Mouse (Mus musculus) neural tube, embryonic 13.5 days (tissue): ENCODE measurements around the gene Dapp1. TPM values are rescaled to one million over a fixed set of nuclear protein-coding genes. Genes with fewer than 3 reads are reported as not detected.
A peak's percentile ranks its signal among the peaks of the same experiment; 100 is the strongest.

ENCODE experiments used
- ATAC-seq: fragments of 200-750 bp; cut with Nextera tagmentation; 2 replicates; pipeline ENCODE4 v1.8.0; 2017; ENCODE audit warnings: low read depth, mild to moderate bottlenecking, moderate TSS enrichment, moderate library complexity
- H3K27ac ChIP-seq: fragments of 300-500 bp; sonication (generic); replicated peaks from 2 replicates; pipeline ENCODE4 v1.5.1; 2015; ENCODE audit warnings: moderate library complexity, mild to moderate bottlenecking, inconsistent platforms
- H3K27me3 ChIP-seq: fragments of 300-500 bp; sonication (generic); 2 replicates; pipeline ENCODE4 v1.6.1; 2015; ENCODE audit warnings: mild to moderate bottlenecking, inconsistent platforms
- H3K36me3 ChIP-seq: fragments of 300-500 bp; sonication (generic); 2 replicates; pipeline ENCODE4 v1.6.1; 2015; ENCODE audit warnings: mild to moderate bottlenecking, inconsistent platforms
- H3K4me1 ChIP-seq: fragments of 300-500 bp; sonication (generic); replicated peaks from 2 replicates; pipeline ENCODE4 v1.6.1; 2015; ENCODE audit warnings: inconsistent platforms
- H3K4me2 ChIP-seq: fragments of 300-500 bp; sonication (generic); 2 replicates; pipeline ENCODE4 v1.6.1; 2015; ENCODE audit warnings: inconsistent platforms, mild to moderate bottlenecking, moderate library complexity
- H3K4me3 ChIP-seq: fragments of 300-500 bp; sonication (generic); 2 replicates; pipeline ENCODE4 v1.5.1; 2015; ENCODE audit warnings: mild to moderate bottlenecking, inconsistent platforms
- H3K9ac ChIP-seq: fragments of 300-500 bp; sonication (generic); 2 replicates; pipeline ENCODE4 v1.6.1; 2015; ENCODE audit warnings: moderate library complexity, mild to moderate bottlenecking, inconsistent platforms
- H3K9me3 ChIP-seq: fragments of 300-500 bp; sonication (generic); 2 replicates; pipeline ENCODE4 v1.6.1; 2016; ENCODE audit warnings: inconsistent platforms
- WGBS: fragments of 180-500 bp; shearing (Covaris S2); methylation state at CpG from one replicate; pipeline ENCODE4 v1.1.7; 2015; 5-methylcytosine and 5-hydroxymethylcytosine counted together
- polyA plus RNA-seq: library from polyadenylated mRNA; unstranded; fragments of >200 nt; fragmentation: Nextera tagmentation; extraction: Ambion mirVana; gene quantifications from 2 replicates; pipeline ENCODE4 v1.2.1, GENCODE M21; 2015

Gene Dapp1
- 1.7 TPM in 2 replicates for polyA plus RNA-seq

DNA sequence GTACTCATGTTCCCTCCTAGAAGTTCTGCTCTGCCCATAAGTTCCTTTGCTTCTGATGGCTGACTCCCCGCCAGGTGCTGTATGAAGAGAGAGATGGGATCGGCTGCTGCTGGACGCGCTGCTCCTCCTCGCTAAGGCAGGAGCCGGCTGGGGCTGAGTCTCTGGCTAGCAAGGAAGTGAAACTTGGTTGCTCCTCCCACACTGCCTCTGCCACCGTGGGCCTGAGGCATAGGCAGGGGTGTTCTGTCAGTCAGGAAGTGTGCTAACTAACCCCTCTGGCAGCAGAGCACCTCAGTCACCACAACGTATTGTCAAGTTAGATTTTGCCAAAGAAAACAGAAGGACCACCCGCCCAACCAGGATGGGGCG is at the start of gene Dapp1:
Gene Dapp1, minus strand, starts transcription at position 164 of the 369 bp plus-strand sequence.
- Histone ChIP-seq H3K9ac (0 out of 2 replicates have a peak within 1 kb of the TSS, but pooled peaks have one; percentile 28), H3K4me3 (peak within 1 kb of the TSS; percentile 26), H3K27ac (no peak within 1 kb of the TSS), H3K36me3 (no peaks in the 10 kb centered on the region), H3K27me3 (no peaks in the 10 kb centered on the region; the same call in 1 of the 2 replicates), H3K4me1 (peaks cover 13% of the 10 kb centered on the region), H3K9me3 (no peaks in the 10 kb centered on the region), H3K4me2 (peak within 1 kb of the TSS; percentile 45)
- WGBS, result 24% methylated on average over 10 of the region's 10 CpGs
- no peak for ATAC-seq

DNA sequence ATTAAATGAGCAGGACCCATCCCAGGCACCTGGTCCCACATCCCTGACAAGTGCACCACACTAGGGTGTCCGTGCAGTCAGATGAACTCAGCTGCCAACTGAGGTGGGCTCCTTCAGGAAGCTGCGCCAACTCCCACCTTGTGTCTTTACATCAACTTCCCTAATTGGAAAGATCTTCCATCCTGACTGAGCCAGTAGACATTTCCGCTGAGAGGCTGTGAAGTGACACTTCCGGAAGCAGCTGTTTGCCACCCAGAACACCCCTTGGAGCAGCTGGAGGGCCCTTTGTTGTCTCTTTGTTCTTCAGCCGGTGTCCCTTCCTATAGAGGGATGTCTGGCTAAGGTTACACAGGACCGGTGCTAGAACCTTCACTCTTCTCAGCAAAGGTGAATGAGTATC is 49.2 kb upstream of the Dapp1 start:
- Histone ChIP-seq H3K27ac (no peak overlapping the region), H3K4me1 (no peaks in the 10 kb centered on the region), H3K9ac (no peak overlapping the region), H3K4me3 (no peak overlapping the region), H3K9me3 (no peaks in the 10 kb centered on the region), H3K4me2 (no peak overlapping the region), H3K36me3 (no peaks in the 10 kb centered on the region), H3K27me3 (no peaks in the 10 kb centered on the region)
- 87% methylated on average over 6 of the region's 6 CpGs for WGBS
- no peak for ATAC-seq

DNA sequence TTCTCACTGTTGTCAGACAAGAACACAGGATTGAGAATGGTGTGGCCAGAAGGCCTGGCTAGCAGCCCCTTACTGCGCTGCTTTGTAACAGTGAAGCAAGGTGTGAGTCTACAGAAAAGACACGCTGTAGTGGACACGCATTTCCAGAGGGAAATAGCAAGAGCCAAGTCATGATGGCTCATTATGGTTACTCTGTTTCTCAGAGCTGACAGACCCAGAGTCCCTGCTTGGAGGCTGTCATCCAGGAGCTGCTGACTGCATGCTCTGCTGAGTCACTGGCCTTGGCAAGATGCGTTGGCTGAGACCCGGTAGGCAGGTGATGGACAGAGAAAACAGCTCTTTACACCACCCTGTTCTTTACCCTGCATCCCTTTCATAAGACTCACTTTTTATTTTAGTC is 48.0 kb upstream of the Dapp1 start:
- WGBS, result 92% methylated on average over 5 of the region's 5 CpGs

DNA sequence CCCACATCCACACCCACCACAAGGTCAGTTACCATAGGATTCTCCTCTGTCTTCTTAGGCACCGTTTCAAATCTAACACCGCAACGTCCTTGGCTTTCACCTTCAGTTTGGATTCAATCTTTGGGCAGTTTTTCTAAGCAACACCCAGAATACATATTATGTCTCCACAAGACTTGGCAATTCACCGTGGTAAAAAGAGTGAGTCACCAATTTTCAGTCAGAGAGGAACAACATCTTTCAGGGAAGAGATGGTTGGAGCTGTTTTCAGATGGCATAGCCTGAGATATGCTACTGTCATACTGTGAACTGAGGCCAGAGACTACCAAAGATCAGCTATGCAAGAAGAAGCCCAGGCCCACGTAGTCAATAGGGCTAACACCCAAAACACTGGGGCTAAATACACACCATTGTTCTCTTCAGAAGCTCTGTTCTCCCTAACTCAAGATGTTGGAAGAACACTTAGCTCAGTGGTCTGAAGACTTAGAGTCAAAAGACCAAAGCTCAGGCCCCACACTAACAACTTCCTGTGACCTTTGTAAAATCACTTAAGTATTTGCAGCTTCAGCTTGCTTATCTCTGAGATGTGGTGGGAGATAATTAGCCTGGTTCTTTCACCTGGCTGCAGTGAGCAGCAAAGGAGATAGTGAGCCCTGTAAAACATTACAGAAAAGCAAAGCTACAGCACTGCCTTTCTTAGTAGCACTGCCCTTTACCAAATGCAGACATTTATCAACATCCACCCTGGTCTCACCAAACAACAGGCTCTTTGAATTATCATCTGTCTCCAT is 46.4 kb upstream of the Dapp1 start:
- H3K27ac ChIP-seq, result no peak overlapping the region
- no peaks in the 10 kb centered on the region for H3K9me3 ChIP-seq
- no peaks in the 10 kb centered on the region for H3K36me3 ChIP-seq
- ATAC-seq, result no peak
- 82% methylated on average over 5 of the region's 5 CpGs for WGBS
- no peak overlapping the region for H3K4me2 ChIP-seq
- H3K9ac ChIP-seq, result no peak overlapping the region
- H3K4me3 ChIP-seq, result no peak overlapping the region
- no peaks in the 10 kb centered on the region for H3K4me1 ChIP-seq
- no peaks in the 10 kb centered on the region for H3K27me3 ChIP-seq

More for the DNA sequence above, 48.0 kb upstream of the Dapp1 start:
- no peak overlapping the region for H3K4me3 ChIP-seq
- no peak overlapping the region for H3K9ac ChIP-seq
- no peaks in the 10 kb centered on the region for H3K27me3 ChIP-seq
- no peak overlapping the region for H3K27ac ChIP-seq
- no peaks in the 10 kb centered on the region for H3K4me1 ChIP-seq
- ATAC-seq, result no peak
- no peak overlapping the region for H3K4me2 ChIP-seq
- no peaks in the 10 kb centered on the region for H3K36me3 ChIP-seq
- H3K9me3 ChIP-seq, result no peaks in the 10 kb centered on the region

DNA sequence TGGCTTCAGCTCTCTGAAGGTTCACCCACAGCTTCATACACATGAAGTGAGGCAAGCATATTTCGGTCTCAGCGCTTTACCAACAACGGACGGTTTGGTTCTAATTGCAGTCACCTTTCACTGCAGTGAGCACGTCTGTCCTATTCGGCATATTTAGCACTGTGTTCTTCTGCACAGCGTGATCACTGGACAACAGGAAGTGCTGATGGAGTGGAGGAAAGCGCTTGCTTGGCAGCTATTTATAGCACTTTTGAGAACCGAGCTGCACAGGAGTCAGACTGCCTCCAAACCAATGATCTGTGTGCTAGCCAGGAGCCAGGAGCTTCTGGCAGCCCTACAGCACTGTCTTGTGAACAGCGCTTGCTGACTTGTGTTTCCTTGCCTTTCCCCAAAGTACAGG is 44.9 kb upstream of the Dapp1 start:
- no peak for ATAC-seq
- no peak overlapping the region for H3K4me3 ChIP-seq
- H3K9me3 ChIP-seq, result no peaks in the 10 kb centered on the region
- no peaks in the 10 kb centered on the region for H3K36me3 ChIP-seq
- H3K4me2 ChIP-seq, result no peak overlapping the region
- no peak overlapping the region for H3K27ac ChIP-seq
- 84% methylated on average over 10 of the region's 10 CpGs for WGBS
- no peaks in the 10 kb centered on the region for H3K27me3 ChIP-seq
- no peaks in the 10 kb centered on the region for H3K4me1 ChIP-seq
- no peak overlapping the region for H3K9ac ChIP-seq

DNA sequence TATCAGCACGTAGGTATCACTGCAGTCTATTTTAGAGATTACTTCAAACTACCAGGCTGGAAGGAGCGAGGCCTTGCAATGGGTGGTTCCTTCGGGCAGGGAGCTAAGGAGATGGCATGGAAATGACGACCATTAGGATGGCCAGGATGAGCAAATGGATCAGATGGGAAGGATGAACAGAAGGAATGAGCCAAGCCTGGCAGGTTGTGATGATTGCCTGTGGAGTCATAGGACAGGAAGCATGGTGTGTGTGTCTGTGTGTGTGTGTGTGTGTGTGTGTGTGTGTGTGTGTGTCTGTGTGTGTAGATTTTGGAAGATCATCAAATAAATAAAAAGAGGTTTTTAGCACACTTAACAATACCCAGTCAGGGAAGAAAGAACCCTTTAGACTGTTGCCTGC is 41.3 kb upstream of the Dapp1 start:
- H3K36me3 ChIP-seq, result no peaks in the 10 kb centered on the region
- WGBS, result 90% methylated on average over 4 of the region's 4 CpGs
- no peak overlapping the region for H3K27ac ChIP-seq
- H3K9me3 ChIP-seq, result no peaks in the 10 kb centered on the region
- H3K9ac ChIP-seq, result no peak overlapping the region
- H3K4me2 ChIP-seq, result no peak overlapping the region
- no peak for ATAC-seq
- no peak overlapping the region for H3K4me3 ChIP-seq
- no peaks in the 10 kb centered on the region for H3K4me1 ChIP-seq
- no peaks in the 10 kb centered on the region for H3K27me3 ChIP-seq

DNA sequence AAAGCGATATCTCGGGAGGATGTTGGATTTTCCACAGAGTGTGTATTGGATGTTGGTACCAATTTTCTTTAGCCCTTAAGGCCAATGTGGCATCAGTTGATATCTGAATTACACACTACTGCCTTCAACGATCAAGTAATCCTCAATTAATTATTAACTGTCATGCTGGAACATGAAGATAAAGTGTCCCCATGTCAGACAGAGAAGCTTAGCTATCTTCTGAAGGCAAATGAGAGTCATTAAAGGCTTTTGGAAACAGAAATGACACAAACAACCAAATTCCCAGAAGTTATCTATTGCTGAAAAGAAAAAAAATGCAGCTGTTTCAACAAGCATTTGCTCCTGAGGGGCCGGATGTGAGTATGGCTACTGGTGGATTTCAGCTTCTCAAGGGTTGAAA is 40.7 kb upstream of the Dapp1 start:
- Histone ChIP-seq H3K4me3 (no peak overlapping the region), H3K27ac (no peak overlapping the region), H3K9me3 (no peaks in the 10 kb centered on the region), H3K27me3 (no peaks in the 10 kb centered on the region), H3K36me3 (no peaks in the 10 kb centered on the region), H3K9ac (no peak overlapping the region), H3K4me1 (peaks cover 4% of the 10 kb centered on the region; the same call in 1 of the 2 replicates), H3K4me2 (no peak overlapping the region)
- no peak for ATAC-seq
- WGBS, result 89% methylated on average over 4 of the region's 4 CpGs

DNA sequence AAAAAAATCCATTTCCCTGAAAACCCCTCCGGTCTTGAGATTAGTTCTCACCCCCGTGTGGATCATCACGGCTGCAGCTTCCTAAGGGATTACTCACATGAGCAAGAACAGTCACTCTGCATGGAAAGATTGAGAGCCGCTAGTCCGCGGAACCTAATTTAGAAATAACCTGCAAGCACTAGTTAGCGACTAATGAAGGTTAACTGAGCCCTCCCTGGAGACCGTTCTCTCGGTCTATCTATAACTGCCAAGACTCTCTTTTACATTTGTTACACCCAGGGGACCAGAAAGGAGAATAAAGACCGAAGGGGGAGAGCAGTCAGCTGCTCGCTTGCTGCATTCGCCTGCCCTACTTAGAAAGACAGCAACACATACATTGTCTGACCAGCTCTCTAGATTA is 35.5 kb upstream of the Dapp1 start:
- H3K27ac ChIP-seq, result peak overlapping the region; percentile 47
- H3K36me3 ChIP-seq, result no peaks in the 10 kb centered on the region
- ATAC-seq, result peak; percentile 89
- H3K9ac ChIP-seq, result no peak overlapping the region; the same call in 1 of the 2 replicates
- H3K27me3 ChIP-seq, result no peaks in the 10 kb centered on the region
- H3K9me3 ChIP-seq, result no peaks in the 10 kb centered on the region
- H3K4me1 ChIP-seq, result peaks cover 4% of the 10 kb centered on the region; the same call in 1 of the 2 replicates
- peak overlapping the region; percentile 40 for H3K4me2 ChIP-seq
- 38% methylated on average over 12 of the region's 12 CpGs for WGBS
- H3K4me3 ChIP-seq, result peak overlapping the region; percentile 17

DNA sequence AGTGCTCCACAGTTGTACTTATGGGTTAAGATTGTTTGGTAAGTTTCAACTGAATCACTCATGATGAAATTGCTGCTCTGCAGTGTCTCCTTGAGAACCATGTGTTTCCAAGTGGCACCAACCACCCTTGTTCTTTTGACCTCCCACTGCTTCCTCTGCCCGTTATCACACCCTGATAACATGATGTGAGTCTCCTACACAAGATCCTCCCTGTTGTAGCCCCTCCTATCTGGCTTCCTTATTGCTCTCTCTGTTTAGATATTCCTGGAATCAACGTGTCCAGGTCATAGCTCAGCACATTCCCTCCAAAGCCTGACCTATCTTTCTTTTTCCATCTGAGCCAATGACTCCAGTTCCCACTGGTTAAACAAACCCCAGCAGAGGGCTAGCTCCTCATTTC is 33.4 kb upstream of the Dapp1 start:
- no peaks in the 10 kb centered on the region for H3K27me3 ChIP-seq
- H3K9me3 ChIP-seq, result no peaks in the 10 kb centered on the region
- no peak overlapping the region for H3K9ac ChIP-seq
- H3K36me3 ChIP-seq, result no peaks in the 10 kb centered on the region
- H3K4me2 ChIP-seq, result no peak overlapping the region
- no peak for ATAC-seq
- peaks cover 4% of the 10 kb centered on the region; the same call in 1 of the 2 replicates for H3K4me1 ChIP-seq
- H3K27ac ChIP-seq, result no peak overlapping the region
- WGBS, result 81% methylated on average over 2 of the region's 2 CpGs
- H3K4me3 ChIP-seq, result no peak overlapping the region

DNA sequence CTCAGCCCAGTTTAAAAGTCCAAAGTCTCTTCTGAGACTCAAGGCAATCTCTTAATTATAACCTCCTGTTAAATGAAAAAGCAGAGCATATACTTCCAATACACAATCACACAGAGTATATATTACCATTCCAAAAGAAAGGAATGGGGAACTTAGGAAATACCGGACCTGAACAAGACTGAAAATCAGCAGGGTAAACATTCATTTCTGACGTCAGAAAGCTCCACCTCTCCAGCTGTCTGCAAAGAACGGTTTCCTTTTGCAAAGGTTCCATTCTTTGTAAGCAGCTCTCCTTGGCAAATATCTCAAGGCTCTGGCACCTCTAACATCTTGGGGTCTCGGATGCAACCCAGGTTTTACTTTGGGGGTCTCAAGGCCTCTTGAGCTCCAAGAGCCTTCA is 31.0 kb upstream of the Dapp1 start:
- no peak for ATAC-seq
- WGBS, result 67% methylated on average over 4 of the region's 4 CpGs
- Histone ChIP-seq H3K9me3 (no peaks in the 10 kb centered on the region), H3K27me3 (no peaks in the 10 kb centered on the region), H3K36me3 (no peaks in the 10 kb centered on the region), H3K4me1 (peaks cover 2% of the 10 kb centered on the region; the same call in 1 of the 2 replicates), H3K9ac (no peak overlapping the region), H3K27ac (no peak overlapping the region), H3K4me3 (no peak overlapping the region), H3K4me2 (no peak overlapping the region)

DNA sequence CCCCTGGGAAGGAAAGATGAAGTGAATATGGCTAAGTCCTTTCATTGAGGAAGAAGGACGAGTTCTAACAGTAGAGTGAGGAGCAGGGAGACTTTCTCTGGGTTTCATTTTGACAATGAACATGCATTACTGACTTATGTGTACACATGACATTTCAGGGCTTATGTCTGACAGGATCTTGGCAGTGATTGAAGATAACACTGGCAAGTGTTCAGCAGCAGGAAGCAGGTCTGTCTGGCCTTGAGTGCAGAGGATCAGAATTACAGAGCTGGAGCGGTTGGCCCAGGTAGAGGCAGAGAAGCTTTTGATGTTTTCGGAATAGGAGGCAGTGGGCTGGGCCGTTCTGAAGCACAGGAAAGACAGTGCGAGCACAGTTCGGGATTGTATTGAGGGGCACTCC is 26.8 kb upstream of the Dapp1 start:
- Histone ChIP-seq H3K9me3 (peaks cover 6% of the 10 kb centered on the region), H3K4me3 (no peak overlapping the region), H3K27me3 (no peaks in the 10 kb centered on the region), H3K36me3 (no peaks in the 10 kb centered on the region), H3K4me1 (no peaks in the 10 kb centered on the region), H3K9ac (no peak overlapping the region), H3K4me2 (no peak overlapping the region), H3K27ac (no peak overlapping the region)
- WGBS, result 82% methylated on average over 6 of the region's 6 CpGs
- ATAC-seq, result no peak

DNA sequence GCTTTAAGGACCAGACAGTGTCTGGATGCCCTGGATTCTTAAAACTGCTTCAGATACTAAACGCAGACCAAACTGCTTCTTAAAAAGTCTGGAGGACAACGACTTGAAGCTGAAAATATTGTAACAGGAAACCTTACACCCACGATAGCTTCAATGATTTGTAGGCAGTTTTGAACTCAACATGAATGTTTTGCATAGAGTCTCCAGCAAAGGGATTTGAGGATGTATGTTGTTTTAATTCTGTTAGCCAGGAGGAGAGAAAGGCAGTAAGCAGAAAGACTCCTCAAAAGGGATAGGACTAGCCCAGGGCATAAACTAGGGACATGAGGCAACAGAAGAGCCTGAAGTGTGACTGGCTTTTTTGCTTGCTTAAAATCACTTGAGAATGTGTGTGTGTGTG is 25.6 kb upstream of the Dapp1 start:
- Histone ChIP-seq H3K9ac (no peak overlapping the region), H3K4me1 (no peaks in the 10 kb centered on the region), H3K27me3 (no peaks in the 10 kb centered on the region), H3K4me2 (no peak overlapping the region), H3K36me3 (no peaks in the 10 kb centered on the region), H3K27ac (no peak overlapping the region), H3K4me3 (no peak overlapping the region), H3K9me3 (peaks cover 6% of the 10 kb centered on the region)
- WGBS, result 74% methylated on average over 3 of the region's 3 CpGs
- no peak for ATAC-seq

DNA sequence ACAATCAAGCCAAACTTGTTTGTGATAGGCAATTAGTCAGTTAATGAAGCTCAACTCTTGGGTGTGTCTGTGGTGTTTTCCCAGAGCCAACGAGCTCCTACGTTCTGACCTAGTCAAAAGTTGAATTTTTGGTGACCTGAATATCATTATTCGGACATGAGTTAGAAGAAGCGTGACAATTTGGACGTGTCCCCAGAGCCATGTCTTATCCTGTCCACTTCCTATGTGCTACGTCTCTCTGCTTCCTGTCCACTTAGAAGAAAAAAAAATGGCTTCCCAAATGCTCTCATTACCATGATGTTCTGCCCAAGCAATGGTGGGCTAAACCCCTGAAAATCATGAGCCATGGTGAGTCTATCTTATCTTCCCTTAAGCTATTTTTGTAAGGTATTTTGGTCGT is 21.9 kb upstream of the Dapp1 start:
- no peaks in the 10 kb centered on the region for H3K36me3 ChIP-seq
- 83% methylated on average over 7 of the region's 7 CpGs for WGBS
- no peaks in the 10 kb centered on the region for H3K27me3 ChIP-seq
- no peak overlapping the region for H3K4me2 ChIP-seq
- no peak overlapping the region for H3K9ac ChIP-seq
- H3K4me3 ChIP-seq, result no peak overlapping the region
- peaks cover 6% of the 10 kb centered on the region for H3K9me3 ChIP-seq
- ATAC-seq, result no peak
- H3K4me1 ChIP-seq, result 0 out of 2 replicates have a peak, but pooled peaks cover 6% of the 10 kb centered on the region
- no peak overlapping the region for H3K27ac ChIP-seq
